Mouse (Mus musculus) ES-E14 (cell line): Measurements from ENCODE around the gene Hormad2.

Source experiments
- HCFC1 ChIP-seq: IDR thresholded peaks from 2 replicates; pipeline ENCODE4 v1.6.1; 2012; ENCODE audit warnings: low read length, inconsistent platforms, borderline replicate concordance; ENCODE audit not compliant: insufficient read depth
- ZNF384 ChIP-seq: IDR thresholded peaks from 2 replicates; pipeline ENCODE4 v1.6.1; 2012; ENCODE audit warnings: low read depth, low read length, inconsistent platforms

DNA sequence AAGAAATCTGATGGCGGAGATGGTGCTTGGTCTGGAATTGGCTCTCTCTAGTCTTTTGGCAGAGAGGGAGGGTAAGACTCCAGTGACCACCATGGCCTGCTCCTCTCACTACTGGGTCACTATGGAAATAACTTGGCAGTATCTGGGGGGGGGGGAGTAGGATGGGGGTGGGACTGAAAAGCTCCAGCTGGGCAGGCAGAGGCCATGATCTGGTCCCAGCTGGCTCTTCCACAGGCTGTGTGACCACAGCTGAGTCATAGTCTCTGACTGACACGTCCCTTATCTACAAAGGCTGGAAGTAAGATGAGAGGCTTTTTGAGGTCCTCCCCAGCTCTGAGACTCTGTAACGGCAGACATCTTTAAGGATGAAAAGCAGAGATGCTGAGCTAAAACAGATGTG, 143.2 kb downstream of the Hormad2 start:
- no peak for TF ChIP-seq HCFC1
- no peak for TF ChIP-seq ZNF384
